Mouse (Mus musculus) spleen, adult 18-20 months (tissue): ENCODE measurements at regions not wholly inside any gene's neighbourhood (a gene's known extent, or its start where the extent isn't known, plus 50 kb on each side); places are given as distances from the start of the nearest gene placed in this dataset.

Source experiments
- DNase-seq, 2 experiments: peaks; one replicate each; pipeline ENCODE4 v3.0.0; 2022; ENCODE audit warnings: mixed read lengths in 2 of 2

GRCm38 (mm10) chr9:72218736-72219135 lies 55.9 kb upstream of the Zfp280d start:
- DNase-seq: no peak

GRCm38 (mm10) chr9:72219892-72220291 lies 54.8 kb upstream of the Zfp280d start:
- no peak for DNase-seq

- DNase-seq: no peak
These were observed 53.3 kb upstream of the Zfp280d start for GRCm38 (mm10) chr9:72221333-72221732.
